Mouse (Mus musculus) CH12.LX (cell line): ENCODE results near the gene Rasgrf2. TPM values are rescaled to one million over a fixed set of nuclear protein-coding genes. Genes with fewer than 3 reads are reported as not detected.

Experiments
- DNase-seq: peaks from one replicate; pipeline ENCODE4 v3.0.0-alpha.2; 2013; ENCODE audit errors: extremely low read depth
- H3K27ac ChIP-seq: 2 replicates; pipeline ENCODE4 v1.5.1; 2012; ENCODE audit warnings: low read depth, mild to moderate bottlenecking, control low read depth, moderate library complexity; ENCODE audit not compliant: insufficient read depth
- H3K27me3 ChIP-seq: replicated peaks from 2 replicates; pipeline ENCODE3; 2012; ENCODE audit warnings: inconsistent platforms
- H3K36me3 ChIP-seq, 2 experiments: replicated peaks in 1 of 2; 2 replicates each; pipeline versions ENCODE3 to v1.6.1; 2012; ENCODE audit warnings: inconsistent platforms in 1 of 2, low read length in 1 of 2, mild to moderate bottlenecking in 1 of 2, mixed read lengths in 1 of 2, moderate library complexity in 1 of 2; ENCODE audit not compliant: control insufficient read depth in 1 of 2, insufficient read depth in 1 of 2
- H3K4me1 ChIP-seq, 2 experiments: 2 replicates each; pipeline ENCODE4 v1.6.1; 2012; ENCODE audit warnings: inconsistent platforms in 1 of 2, moderate library complexity in 1 of 2; ENCODE audit not compliant: insufficient read depth in 2 of 2, control insufficient read depth in 1 of 2
- H3K4me2 ChIP-seq: 2 replicates; pipeline ENCODE4 v1.6.1; 2012; ENCODE audit warnings: low read depth, mild to moderate bottlenecking, control low read depth; ENCODE audit not compliant: poor library complexity, insufficient read depth, severe bottlenecking
- H3K4me3 ChIP-seq, 3 experiments: fragments of 150-350 bp in 1 of 3; sonication (generic) in 1 of 3; replicated peaks in 1 of 3; 2 replicates each; pipeline versions ENCODE3 to v1.5.1; 2011 to 2012; ENCODE audit warnings: low read depth in 2 of 3, low read length in 2 of 3, mild to moderate bottlenecking in 2 of 3, moderate library complexity in 2 of 3, control low read depth in 1 of 3, improper control_type of control experiment in 1 of 3, inconsistent platforms in 1 of 3, mixed read lengths in 1 of 3; ENCODE audit not compliant: poor library complexity in 1 of 3
- H3K79me2 ChIP-seq: replicated peaks from 2 replicates; pipeline ENCODE4 v1.6.1; 2012; ENCODE audit warnings: mild to moderate bottlenecking, moderate library complexity; ENCODE audit not compliant: control insufficient read depth, poor library complexity, insufficient read depth, severe bottlenecking; ENCODE audit errors: extremely low read depth
- H3K9ac ChIP-seq: 2 replicates; pipeline ENCODE4 v1.6.1; 2012; ENCODE audit warnings: low read depth, mild to moderate bottlenecking, control low read depth, moderate library complexity; ENCODE audit not compliant: insufficient read depth
- H3K9me3 ChIP-seq: replicated peaks from 2 replicates; pipeline ENCODE3; 2012; ENCODE audit warnings: low read length, inconsistent platforms, mixed read lengths
- BHLHE40 ChIP-seq: IDR thresholded peaks from 2 replicates; pipeline ENCODE4 v1.6.1; 2011; ENCODE audit warnings: mild to moderate bottlenecking, low read depth, low read length, improper control_type of control experiment
- CHD1 ChIP-seq: IDR thresholded peaks from 2 replicates; pipeline ENCODE4 v1.6.1; 2012; ENCODE audit warnings: low read depth, low read length, improper control_type of control experiment, inconsistent platforms
- EP300 ChIP-seq: IDR thresholded peaks from 2 replicates; pipeline ENCODE4 v1.6.1; 2011; ENCODE audit warnings: low read length, improper control_type of control experiment
- GABPA ChIP-seq: IDR thresholded peaks from 2 replicates; pipeline ENCODE4 v1.6.1; 2012; ENCODE audit warnings: low read depth, low read length, improper control_type of control experiment, inconsistent platforms; ENCODE audit not compliant: insufficient replicate concordance
- HCFC1 ChIP-seq: IDR thresholded peaks from 2 replicates; pipeline ENCODE4 v1.6.1; 2012; ENCODE audit warnings: low read depth, mild to moderate bottlenecking, inconsistent platforms, low read length, improper control_type of control experiment
- JUND ChIP-seq: conservative IDR thresholded peaks from 2 replicates; pipeline ENCODE4 v1.6.1; 2011; ENCODE audit warnings: low read depth, low read length, improper control_type of control experiment
- MAFK ChIP-seq: IDR thresholded peaks from 2 replicates; pipeline ENCODE4 v1.6.1; 2011; ENCODE audit warnings: low read length, improper control_type of control experiment; ENCODE audit not compliant: insufficient replicate concordance
- MAX ChIP-seq: IDR thresholded peaks from 2 replicates; pipeline ENCODE4 v1.6.1; 2011; ENCODE audit warnings: low read length, improper control_type of control experiment
- MAZ ChIP-seq: IDR thresholded peaks from 2 replicates; pipeline ENCODE4 v1.6.1; 2012; ENCODE audit warnings: low read depth, mild to moderate bottlenecking, inconsistent platforms, low read length, improper control_type of control experiment, moderate library complexity
- MXI1 ChIP-seq: IDR thresholded peaks from 2 replicates; pipeline ENCODE4 v1.6.1; 2011; ENCODE audit warnings: mild to moderate bottlenecking, low read depth, low read length, improper control_type of control experiment
- NELFE ChIP-seq: IDR thresholded peaks from 2 replicates; pipeline ENCODE4 v1.6.1; 2011; ENCODE audit warnings: low read depth, low read length, improper control_type of control experiment
- NRF1 ChIP-seq: IDR thresholded peaks from 2 replicates; pipeline ENCODE4 v1.6.1; 2014; ENCODE audit warnings: low read depth, mild to moderate bottlenecking, inconsistent platforms, low read length, improper control_type of control experiment, moderate library complexity
- PAX5 ChIP-seq: IDR thresholded peaks from 2 replicates; pipeline ENCODE4 v1.6.1; 2012; ENCODE audit warnings: low read length, inconsistent platforms, mixed read lengths
- POLR2A ChIP-seq: IDR thresholded peaks from 2 replicates; pipeline ENCODE4 v1.6.1; 2011; ENCODE audit warnings: low read depth, mild to moderate bottlenecking, improper control_type of control experiment, low read length
- POLR2AphosphoS2 ChIP-seq: IDR thresholded peaks from 2 replicates; pipeline ENCODE4 v1.6.1; 2011; ENCODE audit warnings: low read depth, low read length, improper control_type of control experiment
- RAD21 ChIP-seq: IDR thresholded peaks from 2 replicates; pipeline ENCODE4 v1.6.1; 2011; ENCODE audit warnings: low read depth, mild to moderate bottlenecking, low read length, improper control_type of control experiment, moderate library complexity
- RCOR1 ChIP-seq: conservative IDR thresholded peaks from 2 replicates; pipeline ENCODE4 v1.6.1; 2012; ENCODE audit warnings: low read depth, mild to moderate bottlenecking, inconsistent platforms, low read length, improper control_type of control experiment
- SIN3A ChIP-seq: IDR thresholded peaks from 2 replicates; pipeline ENCODE4 v1.6.1; 2012; ENCODE audit warnings: low read length, improper control_type of control experiment, inconsistent platforms
- SMC3 ChIP-seq: IDR thresholded peaks from 2 replicates; pipeline ENCODE4 v1.6.1; 2011; ENCODE audit warnings: low read depth, low read length, improper control_type of control experiment
- TCF12 ChIP-seq: IDR thresholded peaks from 2 replicates; pipeline ENCODE4 v1.6.1; 2014; ENCODE audit warnings: low read depth, mild to moderate bottlenecking, inconsistent platforms, low read length, improper control_type of control experiment
- UBTF ChIP-seq: IDR thresholded peaks from 2 replicates; pipeline ENCODE4 v1.6.1; 2012; ENCODE audit warnings: low read depth, mild to moderate bottlenecking, inconsistent platforms, low read length, improper control_type of control experiment, moderate library complexity
- USF1 ChIP-seq: IDR thresholded peaks from 2 replicates; pipeline ENCODE4 v1.6.1; 2014; ENCODE audit warnings: low read depth, mild to moderate bottlenecking, inconsistent platforms, low read length, improper control_type of control experiment
- ZNF384 ChIP-seq: IDR thresholded peaks from 2 replicates; pipeline ENCODE4 v1.6.1; 2012; ENCODE audit warnings: low read depth, low read length, improper control_type of control experiment, inconsistent platforms
- dilution Hi-C: fragments of 300-500 bp; cut with MboI; formaldehyde crosslinking; loops from 2 replicates; pipeline ENCODE4 v1.14.3; 2020; ENCODE audit warnings: low sequenced_read_pairs; ENCODE audit not compliant: extremely low pct_unique_long_range_greater_than_20kb, extremely low pct_ligation_motif_present
- in situ Hi-C: fragments of 300-500 bp; cut with MboI; formaldehyde crosslinking; loops from 3 replicates; pipeline ENCODE4 v1.14.3; 2019; ENCODE audit warnings: low sequenced_read_pairs, low pct_ligation_motif_present, low pct_unique_long_range_greater_than_20kb, mixed read lengths
- polyA plus RNA-seq: library from polyadenylated mRNA; unstranded; fragments of >175 nt; gene quantifications from 2 replicates; pipeline ENCODE4 v1.2.1, GENCODE M21; 2012; ENCODE audit warnings: low read depth; ENCODE audit not compliant: insufficient read length
- total RNA-seq, 2 experiments: library from RNA; depleted of rRNA; stranded (reverse); fragments of 300-350 nt in 1 of 2; fragments of >200 nt in 1 of 2; gene quantifications; 2 replicates each; pipeline ENCODE4 v1.2.3; 2012 to 2014

Rasgrf2 gene
- total and polyA plus RNA-seq, 3 experiments: 2.6 to 5.0 (median 4.7) TPM

DNA sequence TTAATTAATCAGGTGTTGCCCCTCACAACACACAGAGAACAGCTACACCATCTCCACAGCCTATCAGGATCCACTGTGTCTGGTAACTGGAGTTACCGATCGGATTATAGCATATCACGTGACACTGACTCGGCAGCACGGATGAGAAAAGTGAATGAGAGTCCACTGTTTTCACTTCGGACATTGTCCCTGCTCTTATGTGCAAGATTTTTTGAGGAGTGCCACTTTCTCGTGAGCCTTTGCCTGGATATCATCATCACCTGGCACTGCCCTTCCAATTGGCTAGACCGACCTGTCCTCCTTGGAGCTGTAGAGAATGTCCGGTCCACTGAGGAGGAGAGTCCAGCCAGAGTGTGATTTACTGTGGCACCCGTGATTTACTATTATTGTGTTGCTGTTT is 109.3 kb downstream of the Rasgrf2 start:
- Histone ChIP-seq H3K27ac (no peak overlapping the region), H3K36me3 (peaks cover 11 to 43% of the 10 kb centered on the region in 2 experiments)

DNA sequence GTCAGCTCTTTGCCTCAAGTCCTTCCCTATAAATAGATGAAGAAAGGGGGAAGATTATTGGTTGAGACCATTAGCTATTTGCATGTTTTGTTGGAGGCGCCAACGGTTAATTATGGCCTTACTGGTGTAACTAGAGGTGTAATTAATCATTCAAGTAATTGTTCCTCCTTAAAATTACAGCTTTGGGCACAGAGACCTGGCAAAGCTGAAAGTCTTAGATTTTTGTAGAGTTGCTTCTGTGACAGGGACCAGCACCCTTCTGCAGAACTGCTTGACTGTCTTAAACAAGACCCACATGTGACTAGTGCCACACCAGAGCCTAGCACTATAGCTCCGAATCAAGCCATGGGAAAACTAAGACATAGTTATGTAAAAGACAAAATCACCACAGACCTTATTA is 134.5 kb downstream of the Rasgrf2 start:
- peaks cover 3 to 4% of the 10 kb centered on the region in 2 experiments for H3K36me3 ChIP-seq
- in situ Hi-C loops: no loop called here
- no peak overlapping the region for H3K27ac ChIP-seq
- H3K27me3 ChIP-seq: no peaks in the 10 kb centered on the region
- H3K79me2 ChIP-seq: no peaks in the 10 kb centered on the region
- no peak overlapping the region for H3K4me3 ChIP-seq
- no peak for DNase-seq
- H3K9me3 ChIP-seq: peaks cover 3% of the 10 kb centered on the region
- no peak overlapping the region for H3K4me2 ChIP-seq
- H3K4me1 ChIP-seq: no peaks in the 10 kb centered on the region
- no peak overlapping the region for H3K9ac ChIP-seq
- TF ChIP-seq RCOR1: no peak
- TF ChIP-seq MAZ: no peak
- TF ChIP-seq GABPA: no peak
- TF ChIP-seq MAFK: no peak
- no peak for TF ChIP-seq RAD21
- TF ChIP-seq SIN3A: no peak
- TF ChIP-seq NRF1: no peak
- dilution Hi-C loops: no loop called here

More for the DNA sequence above, 109.3 kb downstream of the Rasgrf2 start:
- no peaks in the 10 kb centered on the region for H3K9me3 ChIP-seq
- H3K4me2 ChIP-seq: no peak overlapping the region
- no peaks in the 10 kb centered on the region for H3K79me2 ChIP-seq
- H3K4me1 ChIP-seq: no peaks in the 10 kb centered on the region
- no peak overlapping the region for H3K9ac ChIP-seq
- H3K4me3 ChIP-seq: no peak overlapping the region
- no peaks in the 10 kb centered on the region for H3K27me3 ChIP-seq
- in situ Hi-C loops (no loop called here), dilution Hi-C loops (no loop called here)
- DNase-seq: no peak
- no peak for TF ChIP-seq UBTF
- TF ChIP-seq EP300: no peak
- TF ChIP-seq MXI1: no peak
- no peak for TF ChIP-seq CHD1
- no peak for TF ChIP-seq NELFE
- TF ChIP-seq BHLHE40: no peak
- TF ChIP-seq TCF12: no peak
- TF ChIP-seq HCFC1: no peak
- TF ChIP-seq JUND: no peak
- TF ChIP-seq MAX: no peak
- TF ChIP-seq PAX5: no peak
- TF ChIP-seq POLR2AphosphoS2: no peak
- TF ChIP-seq POLR2A: no peak
- TF ChIP-seq GABPA: no peak
- no peak for TF ChIP-seq ZNF384
- no peak for TF ChIP-seq USF1
- no peak for TF ChIP-seq MAFK
- TF ChIP-seq SMC3: no peak
- TF ChIP-seq, all 38 proteins: peak for 0
